Mouse (Mus musculus) hindbrain, embryonic 10.5 days (tissue): ENCODE data around the gene Dlk2. TPM values are rescaled to one million over a fixed set of nuclear protein-coding genes. Genes with fewer than 3 reads are reported as not detected.
A peak's percentile ranks its signal among the peaks of the same experiment; 100 is the strongest.

Experiments
- DNase-seq: peaks from one replicate; pipeline ENCODE4 v3.0.0-alpha.2; 2017; ENCODE audit warnings: low spot score
- H3K27ac ChIP-seq: fragments of 300-500 bp; sonication (generic); 2 replicates; pipeline ENCODE4 v1.5.1; 2016; ENCODE audit warnings: mild to moderate bottlenecking, moderate library complexity
- H3K27me3 ChIP-seq: fragments of 300-500 bp; sonication (generic); 2 replicates; pipeline ENCODE4 v1.6.1; 2016; ENCODE audit warnings: mild to moderate bottlenecking; ENCODE audit not compliant: poor library complexity, insufficient read depth, severe bottlenecking
- H3K36me3 ChIP-seq: fragments of 300-500 bp; sonication (generic); 2 replicates; pipeline ENCODE4 v1.6.1; 2016; ENCODE audit warnings: mild to moderate bottlenecking, moderate library complexity
- H3K4me1 ChIP-seq: fragments of 300-500 bp; sonication (generic); replicated peaks from 2 replicates; pipeline ENCODE4 v1.6.1; 2016; ENCODE audit warnings: mild to moderate bottlenecking
- H3K4me3 ChIP-seq: fragments of 300-500 bp; sonication (generic); 2 replicates; pipeline ENCODE4 v1.5.1; 2016; ENCODE audit warnings: mild to moderate bottlenecking, moderate library complexity
- H3K9me3 ChIP-seq: fragments of 300-500 bp; sonication (generic); 2 replicates; pipeline ENCODE4 v1.6.1; 2016; ENCODE audit warnings: mild to moderate bottlenecking, moderate library complexity
- WGBS: fragments of 180-500 bp; shearing (Covaris S2); methylation state at CpG from one replicate; pipeline ENCODE4 v1.1.7; 2016; 5-methylcytosine and 5-hydroxymethylcytosine counted together
- polyA plus RNA-seq: library from polyadenylated mRNA; unstranded; fragments of >200 nt; fragmentation: Nextera tagmentation; extraction: Ambion mirVana; gene quantifications from 2 replicates; pipeline ENCODE4 v1.2.1, GENCODE M21; 2016

The Dlk2 gene
- polyA plus RNA-seq, 1 experiment from 2014 or later, result 1.5 TPM

DNA sequence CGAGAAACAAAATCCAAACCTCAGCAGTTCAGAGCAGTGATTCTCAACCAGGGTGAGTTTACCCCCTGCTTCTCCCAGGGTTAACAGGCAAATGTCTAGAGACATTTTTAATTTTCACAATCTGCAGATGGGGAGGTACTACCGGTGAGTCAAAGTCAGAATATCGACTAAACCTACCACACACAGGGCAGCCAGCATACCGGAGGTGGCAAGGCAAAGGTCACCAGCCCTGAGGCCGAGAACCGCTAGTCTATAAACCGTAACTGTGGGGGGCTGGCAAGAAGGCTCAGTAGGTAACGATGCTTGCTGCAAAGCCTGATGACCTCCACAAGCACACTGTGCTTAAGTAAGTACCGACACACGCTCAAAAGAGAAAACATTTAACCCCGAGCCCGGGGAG lies 31.7 kb upstream of the Dlk2 start:
- 83% methylated on average over 12 of the region's 12 CpGs for WGBS

GRCm38 (mm10) chr17:46265918-46266618 lies 31.2 kb upstream of the Dlk2 start:
- Histone ChIP-seq H3K9me3 (no peaks in the 10 kb centered on the region), H3K4me3 (no peak overlapping the region), H3K27me3 (no peaks in the 10 kb centered on the region), H3K4me1 (peaks cover 16% of the 10 kb centered on the region), H3K27ac (no peak overlapping the region), H3K36me3 (peaks cover 99% of the 10 kb centered on the region)
- WGBS, result 29% methylated on average over 14 of the region's 14 CpGs
- peak; percentile 82 for DNase-seq

More for the DNA sequence above, 31.7 kb upstream of the Dlk2 start:
- Histone ChIP-seq H3K36me3 (peaks cover 99% of the 10 kb centered on the region), H3K27me3 (no peaks in the 10 kb centered on the region), H3K27ac (no peak overlapping the region), H3K9me3 (no peaks in the 10 kb centered on the region), H3K4me3 (no peak overlapping the region), H3K4me1 (peaks cover 16% of the 10 kb centered on the region)
- no peak for DNase-seq

DNA sequence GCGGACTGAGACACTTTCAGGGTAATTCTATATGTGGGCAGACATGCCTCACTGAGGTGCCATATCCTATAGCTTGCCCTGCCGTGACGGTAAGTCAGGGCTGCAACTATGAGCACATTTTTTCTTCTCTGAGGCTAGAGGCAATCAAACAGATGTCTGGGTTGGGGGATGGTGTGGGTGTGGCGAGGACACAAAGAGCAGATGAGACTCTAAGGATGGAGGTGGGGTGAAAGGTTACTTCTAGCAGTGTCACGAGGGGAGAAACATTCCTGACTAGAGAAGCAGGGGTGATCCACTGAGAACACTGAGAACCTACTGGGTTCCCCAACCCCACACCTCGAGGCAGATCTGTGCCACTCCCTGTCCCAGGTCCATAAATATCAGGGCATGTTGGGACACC lies 30.2 kb upstream of the Dlk2 start:
- Histone ChIP-seq H3K9me3 (no peaks in the 10 kb centered on the region), H3K4me3 (no peak overlapping the region), H3K27me3 (no peaks in the 10 kb centered on the region), H3K36me3 (peaks cover 99% of the 10 kb centered on the region), H3K4me1 (peaks cover 20% of the 10 kb centered on the region), H3K27ac (no peak overlapping the region)
- WGBS, result 75% methylated on average over 6 of the region's 6 CpGs
- no peak for DNase-seq

DNA sequence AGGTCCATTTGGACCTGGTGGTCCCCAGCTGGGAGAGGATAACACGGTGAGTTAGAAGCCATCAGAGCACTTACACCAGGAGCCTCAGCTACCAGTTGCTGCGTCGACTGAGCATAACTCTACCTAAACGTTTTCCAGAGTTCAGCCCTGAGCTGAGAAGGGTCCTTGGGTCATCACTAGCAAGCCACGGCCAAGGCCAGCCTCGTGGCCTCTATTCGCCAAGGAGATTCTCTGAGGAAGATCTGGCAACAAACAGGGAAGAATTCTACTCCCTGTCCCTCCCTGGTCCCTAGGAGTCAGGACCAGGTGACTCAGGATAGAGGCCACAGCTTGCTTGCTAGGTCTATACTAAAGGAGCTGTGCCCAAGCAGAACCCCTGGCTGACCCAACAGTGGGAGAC lies 29.7 kb upstream of the Dlk2 start:
- Histone ChIP-seq H3K9me3 (no peaks in the 10 kb centered on the region), H3K36me3 (peaks cover 98% of the 10 kb centered on the region), H3K4me1 (peaks cover 23% of the 10 kb centered on the region), H3K27me3 (no peaks in the 10 kb centered on the region), H3K27ac (no peak overlapping the region), H3K4me3 (no peak overlapping the region)
- 89% methylated on average over 7 of the region's 7 CpGs for WGBS
- DNase-seq, result no peak

DNA sequence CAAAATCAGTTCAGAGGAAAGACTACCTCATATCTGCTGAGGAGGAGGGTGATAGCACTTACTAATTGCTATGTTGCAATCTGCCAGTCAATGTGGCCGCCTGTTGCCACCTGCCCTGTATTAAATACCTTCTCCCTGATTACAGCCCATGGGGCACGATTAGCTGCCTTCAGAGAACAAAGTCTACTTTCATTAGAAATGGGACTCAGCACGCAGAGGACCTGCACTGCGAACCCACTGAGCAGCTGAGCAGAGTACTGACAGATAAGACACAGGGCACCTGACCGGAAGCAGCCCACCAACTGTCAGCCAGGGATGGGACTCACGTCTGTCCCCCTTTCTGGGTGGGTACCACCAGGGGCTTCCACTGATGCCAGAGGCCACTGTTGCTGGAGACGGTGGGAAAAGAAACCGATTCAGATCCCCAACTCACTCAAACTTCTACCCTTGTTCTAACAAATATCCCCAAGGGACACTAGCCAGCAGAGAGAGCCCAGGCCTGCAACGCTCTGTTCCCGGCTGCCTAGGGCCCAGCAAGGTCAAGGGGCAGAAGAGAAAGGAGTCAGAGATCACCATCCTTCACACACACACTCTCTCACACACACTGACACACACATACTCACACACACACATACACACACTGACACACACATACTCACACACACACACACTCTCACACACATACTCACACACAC lies 29.0 kb upstream of the Dlk2 start:
- Histone ChIP-seq H3K36me3 (peaks cover 98% of the 10 kb centered on the region), H3K9me3 (no peaks in the 10 kb centered on the region), H3K4me1 (peaks cover 23% of the 10 kb centered on the region), H3K27ac (no peak overlapping the region), H3K27me3 (no peaks in the 10 kb centered on the region), H3K4me3 (no peak overlapping the region)
- no peak for DNase-seq
- WGBS, result 77% methylated on average over 10 of the region's 10 CpGs

DNA sequence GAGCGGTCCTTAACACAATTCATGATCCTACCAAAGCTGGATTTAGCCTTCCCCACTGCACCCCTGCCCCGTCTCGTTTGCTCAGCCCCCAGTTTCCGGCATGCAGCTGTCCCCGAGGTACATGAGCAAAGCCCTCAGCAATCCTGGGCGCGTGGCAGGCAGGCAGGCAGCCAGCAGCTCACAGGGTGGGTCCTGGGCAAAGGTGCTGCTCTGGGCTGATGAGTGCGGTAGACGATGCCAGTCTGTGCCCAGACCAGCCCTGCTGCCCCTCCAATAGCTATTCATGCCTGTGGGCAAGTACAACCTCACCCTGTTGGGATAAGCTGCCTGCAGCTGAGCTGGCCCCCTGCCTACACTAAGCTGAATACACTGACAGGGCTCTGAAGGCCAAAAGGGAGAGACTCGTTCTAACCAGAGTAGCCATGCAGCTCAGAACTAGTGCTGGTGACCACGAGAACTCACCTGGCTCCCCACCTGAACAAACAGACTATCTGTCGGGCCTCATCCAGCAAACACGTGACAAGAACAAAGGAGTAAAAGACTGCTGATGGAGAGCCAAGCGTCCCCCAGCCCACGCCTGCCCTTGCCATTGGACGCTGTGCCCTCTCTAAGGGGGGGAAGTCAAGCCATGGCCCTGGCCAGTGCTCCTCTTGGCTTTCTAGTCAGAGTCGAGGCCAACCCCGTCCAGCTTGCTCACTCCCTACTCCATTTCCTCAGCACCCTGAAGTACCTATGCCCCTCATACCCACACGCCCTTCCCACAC lies 27.3 kb upstream of the Dlk2 start:
- H3K9me3 ChIP-seq, result no peaks in the 10 kb centered on the region
- WGBS, result 90% methylated on average over 19 of the region's 19 CpGs
- no peak for DNase-seq
- H3K36me3 ChIP-seq, result peaks cover 95% of the 10 kb centered on the region
- H3K27ac ChIP-seq, result 0 out of 2 replicates have a peak overlapping the region, but pooled peaks have one; percentile 3
- no peak overlapping the region for H3K4me3 ChIP-seq
- peaks cover 39% of the 10 kb centered on the region for H3K4me1 ChIP-seq
- no peaks in the 10 kb centered on the region for H3K27me3 ChIP-seq

DNA sequence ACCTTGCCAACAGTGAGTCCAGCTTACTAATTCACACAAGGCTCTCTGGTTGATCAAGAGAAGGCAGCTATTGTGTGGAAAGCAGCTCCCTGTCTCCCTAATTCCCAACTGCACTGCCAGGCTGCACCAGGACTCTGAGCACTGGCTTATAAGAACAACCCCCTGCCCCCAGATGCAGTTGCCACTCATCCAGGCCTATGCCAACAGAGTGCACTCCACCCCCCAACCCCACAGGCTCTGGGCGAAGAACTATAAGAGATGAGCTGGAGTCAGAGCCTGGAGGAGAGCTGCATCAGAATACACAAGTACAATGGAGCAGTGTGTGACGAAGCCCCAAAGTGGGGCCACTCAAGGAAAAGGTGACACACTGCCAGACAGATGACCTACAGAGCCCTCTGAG lies 25.2 kb upstream of the Dlk2 start:
- Histone ChIP-seq H3K9me3 (no peaks in the 10 kb centered on the region), H3K27me3 (no peaks in the 10 kb centered on the region), H3K27ac (no peak overlapping the region), H3K4me1 (peaks cover 30% of the 10 kb centered on the region), H3K36me3 (peaks cover 88% of the 10 kb centered on the region), H3K4me3 (no peak overlapping the region)
- no peak for DNase-seq
- 87% methylated on average over 2 of the region's 2 CpGs for WGBS

GRCm38 (mm10) chr17:46272675-46273074 lies 24.5 kb upstream of the Dlk2 start:
- Histone ChIP-seq H3K27me3 (no peaks in the 10 kb centered on the region), H3K9me3 (no peaks in the 10 kb centered on the region), H3K36me3 (peaks cover 87% of the 10 kb centered on the region), H3K4me1 (peaks cover 33% of the 10 kb centered on the region), H3K27ac (no peak overlapping the region), H3K4me3 (no peak overlapping the region)
- 91% methylated on average over 5 of the region's 5 CpGs for WGBS
- no peak for DNase-seq

DNA sequence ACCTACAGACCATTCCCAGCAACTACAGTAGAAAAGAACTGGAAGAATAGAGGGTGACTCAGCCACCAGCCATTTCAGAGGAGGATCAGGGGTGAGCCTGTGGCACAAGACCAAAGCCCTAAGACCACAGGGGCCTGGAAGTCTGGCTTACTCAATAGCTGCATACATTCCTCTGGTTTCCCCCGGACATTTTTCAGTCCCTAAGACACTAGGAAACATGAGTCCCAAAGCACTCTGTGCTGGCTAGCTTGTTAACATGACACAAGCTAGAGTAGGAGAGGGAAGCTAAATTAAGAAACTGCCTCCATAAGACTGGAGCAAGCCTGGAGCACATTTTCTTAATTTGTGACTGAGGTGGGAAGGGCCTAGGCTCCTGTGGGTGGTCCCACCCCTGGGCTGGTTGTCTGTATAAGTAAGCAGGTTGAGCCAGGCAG lies 23.4 kb upstream of the Dlk2 start:
- Histone ChIP-seq H3K4me3 (no peak overlapping the region), H3K36me3 (peaks cover 88% of the 10 kb centered on the region), H3K4me1 (peaks cover 40% of the 10 kb centered on the region), H3K27ac (no peak overlapping the region), H3K27me3 (no peaks in the 10 kb centered on the region), H3K9me3 (no peaks in the 10 kb centered on the region)
- 59% methylated on average over 1 of the region's 1 CpGs for WGBS
- no peak for DNase-seq

- H3K27ac ChIP-seq, result no peak overlapping the region
- H3K4me3 ChIP-seq, result no peak overlapping the region
Measured at GRCm38 (mm10) chr17:46274465-46274864, 22.8 kb upstream of the Dlk2 start.

DNA sequence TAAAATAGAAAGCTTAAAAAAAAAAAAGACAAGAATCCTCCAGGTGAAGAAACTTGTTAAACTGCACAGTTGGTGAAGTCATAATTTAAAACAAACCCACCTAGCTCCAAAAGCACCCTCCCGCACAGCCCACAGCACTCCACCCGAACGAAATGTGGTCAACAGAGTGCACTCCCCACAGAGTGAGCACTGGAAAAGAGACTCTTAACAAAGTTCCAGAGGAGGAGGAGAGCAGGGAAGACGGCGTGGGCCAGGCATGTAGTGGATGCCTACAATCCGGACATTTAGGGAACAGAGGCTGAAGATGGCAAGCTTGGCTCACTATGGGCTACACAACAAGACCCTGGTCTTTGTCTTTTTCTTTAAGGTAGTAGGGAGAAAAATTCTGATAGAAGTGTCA lies 22.2 kb upstream of the Dlk2 start:
- no peak overlapping the region for H3K4me3 ChIP-seq
- H3K27ac ChIP-seq, result no peak overlapping the region
- peaks cover 89% of the 10 kb centered on the region for H3K36me3 ChIP-seq
- WGBS, result 80% methylated on average over 6 of the region's 6 CpGs
- H3K27me3 ChIP-seq, result no peaks in the 10 kb centered on the region
- DNase-seq, result no peak
- no peaks in the 10 kb centered on the region for H3K9me3 ChIP-seq
- peaks cover 40% of the 10 kb centered on the region for H3K4me1 ChIP-seq

More at GRCm38 (mm10) chr17:46274465-46274864, 22.8 kb upstream of the Dlk2 start:
- no peak for DNase-seq
- Histone ChIP-seq H3K27me3 (no peaks in the 10 kb centered on the region), H3K4me1 (peaks cover 40% of the 10 kb centered on the region), H3K9me3 (no peaks in the 10 kb centered on the region), H3K36me3 (peaks cover 89% of the 10 kb centered on the region)
- WGBS, result 56% methylated on average over 6 of the region's 6 CpGs

- DNase-seq, result no peak
- WGBS, result 91% methylated on average over 10 of the region's 10 CpGs
- peaks cover 89% of the 10 kb centered on the region for H3K36me3 ChIP-seq
Measured at GRCm38 (mm10) chr17:46275506-46275905, 21.7 kb upstream of the Dlk2 start.

DNA sequence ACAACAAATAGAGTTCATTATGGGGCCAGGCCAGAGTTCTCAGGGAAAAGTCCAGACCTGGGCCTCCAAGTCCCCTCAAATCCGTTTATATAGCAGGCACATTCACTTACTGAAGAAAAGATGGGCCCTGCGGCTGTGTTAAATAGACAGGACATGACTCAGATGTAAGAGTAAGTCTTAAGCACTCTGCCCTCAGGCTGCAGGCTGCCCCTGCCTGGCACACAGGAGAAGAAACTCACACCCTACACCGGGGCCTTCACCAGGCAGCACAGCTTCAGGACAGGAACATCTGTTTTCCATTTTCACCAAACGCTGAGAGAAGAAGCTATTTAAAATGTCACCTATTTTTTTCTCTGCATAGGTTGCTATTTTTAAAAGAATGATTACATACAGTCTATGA lies 19.6 kb upstream of the Dlk2 start:
- no peaks in the 10 kb centered on the region for H3K9me3 ChIP-seq
- WGBS, result 72% methylated on average over 4 of the region's 4 CpGs
- peaks cover 52% of the 10 kb centered on the region for H3K4me1 ChIP-seq
- DNase-seq, result no peak
- no peaks in the 10 kb centered on the region for H3K27me3 ChIP-seq
- no peak overlapping the region for H3K4me3 ChIP-seq
- no peak overlapping the region for H3K27ac ChIP-seq
- peaks cover 73% of the 10 kb centered on the region for H3K36me3 ChIP-seq

More at GRCm38 (mm10) chr17:46275506-46275905, 21.7 kb upstream of the Dlk2 start:
- no peak overlapping the region for H3K4me3 ChIP-seq
- H3K27me3 ChIP-seq, result no peaks in the 10 kb centered on the region
- H3K4me1 ChIP-seq, result peaks cover 40% of the 10 kb centered on the region
- no peaks in the 10 kb centered on the region for H3K9me3 ChIP-seq
- H3K27ac ChIP-seq, result no peak overlapping the region
